Mouse (Mus musculus): Measurements from ENCODE around the gene Prrc2a. TPM values are rescaled to one million over a fixed set of nuclear protein-coding genes. Genes with fewer than 3 reads are reported as not detected.
"Not testable (repeated sequence)": the region's sequence is repeated elsewhere in the genome, so short reads cannot be mapped to it uniquely, and the experiment has no call there.

The Prrc2a gene
- polyA plus RNA-seq, 1 experiment from 2014 or later, result 163 TPM

DNA sequence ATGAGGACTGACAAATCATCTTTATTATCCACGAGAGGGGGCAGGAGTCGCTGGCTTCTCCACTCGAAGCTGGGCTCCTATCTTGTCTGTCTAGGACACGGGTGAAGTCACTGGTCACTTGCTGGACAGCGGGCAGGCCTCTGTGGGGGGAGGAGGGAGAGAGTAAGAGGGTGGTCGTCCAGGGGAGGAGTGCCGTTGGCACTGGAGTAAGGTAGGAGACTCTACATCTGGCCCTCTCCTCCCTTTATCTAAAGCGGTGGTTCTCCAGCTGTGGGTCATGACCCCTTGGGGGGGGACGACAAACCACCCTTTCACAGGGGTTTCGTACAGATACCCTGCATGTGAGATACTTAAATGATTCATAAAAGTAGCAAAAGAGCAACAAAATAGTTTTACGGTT lies 35.7 kb downstream of the Prrc2a start:
- 67% methylated on average over 11 of the region's 11 CpGs for WGBS (ENCODE audit: insufficient replicate concordance)
- Histone ChIP-seq H3K27me3 (ENCODE audit: control insufficient read depth, insufficient read depth, low read length) (no peaks in the 10 kb centered on the region), H3K9me3 (replicated peaks; ENCODE audit: control insufficient read depth, low read length) (no peaks in the 10 kb centered on the region), H3K4me2 (no peak overlapping the region), H3K36me3 (ENCODE audit: control insufficient read depth, insufficient read depth, low read length) (peaks cover 2% of the 10 kb centered on the region), H3K4me3 (ENCODE audit: low read depth, low read length) (no peak overlapping the region), H3K4me1 (ENCODE audit: control insufficient read depth, insufficient read depth, low read length) (peaks cover 17% of the 10 kb centered on the region), H3K27ac (ENCODE audit: low read depth, low read length) (no peak overlapping the region), H3K9ac (ENCODE audit: low read depth, low read length) (no peak overlapping the region)
- no peak for ATAC-seq (replicated peaks; ENCODE audit: insufficient number of reproducible peaks, low FRiP score, low TSS enrichment)

DNA sequence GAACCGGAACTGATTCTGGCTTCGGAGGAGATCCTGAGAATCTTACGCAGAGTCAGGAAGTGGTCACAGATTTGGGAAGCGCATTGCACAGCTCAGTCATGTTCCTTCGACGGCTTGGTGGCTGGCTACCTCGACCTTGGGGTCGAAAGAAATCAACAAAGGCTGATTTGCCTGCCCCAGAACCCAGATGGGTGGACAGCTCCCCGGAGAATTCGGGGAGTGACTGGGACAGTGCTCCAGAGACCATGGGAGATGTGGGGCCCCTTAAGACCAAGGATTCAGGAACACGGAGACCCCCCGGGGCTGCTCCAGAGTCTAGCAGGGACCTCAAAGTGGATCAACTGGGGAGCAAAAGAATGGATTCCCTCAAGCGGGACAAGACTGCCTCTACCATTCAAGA lies 37.7 kb downstream of the Prrc2a start:
- Histone ChIP-seq H3K4me3 (ENCODE audit: low read depth, low read length) (peak overlapping the region; percentile 69), H3K36me3 (ENCODE audit: control insufficient read depth, insufficient read depth, low read length) (peaks cover 2% of the 10 kb centered on the region), H3K4me1 (ENCODE audit: control insufficient read depth, insufficient read depth, low read length) (peaks cover 17% of the 10 kb centered on the region), H3K27me3 (ENCODE audit: control insufficient read depth, insufficient read depth, low read length) (no peaks in the 10 kb centered on the region), H3K9me3 (replicated peaks; ENCODE audit: control insufficient read depth, low read length) (no peaks in the 10 kb centered on the region), H3K9ac (ENCODE audit: low read depth, low read length) (peak overlapping the region; percentile 89), H3K4me2 (peak overlapping the region; percentile 91), H3K27ac (ENCODE audit: low read depth, low read length) (peak overlapping the region; percentile 80)
- 64% methylated on average over 13 of the region's 13 CpGs for WGBS (ENCODE audit: insufficient replicate concordance)
- no peak for ATAC-seq (replicated peaks; ENCODE audit: insufficient number of reproducible peaks, low FRiP score, low TSS enrichment)

DNA sequence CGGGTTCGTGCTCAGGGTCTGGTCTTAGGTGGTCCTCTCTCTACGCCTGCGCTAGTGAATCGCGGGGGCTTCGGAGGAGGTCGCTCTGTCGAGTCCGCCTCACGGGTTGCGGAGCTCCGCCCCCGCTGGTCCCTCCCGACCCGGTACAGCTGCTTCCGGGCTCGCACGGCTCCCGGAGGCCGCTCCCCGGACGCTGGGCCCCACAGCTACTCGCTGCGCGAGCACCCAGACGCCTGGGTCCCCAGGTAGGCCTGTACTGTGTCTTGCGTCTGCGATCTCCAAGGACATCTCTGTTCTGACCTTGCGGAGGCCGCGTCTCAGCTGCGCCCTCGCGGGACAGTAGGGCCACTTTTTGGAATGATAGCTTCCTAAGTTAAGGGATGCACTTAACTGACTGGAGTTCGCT lies 38.5 kb downstream of the Prrc2a start, which contains the start of gene D17H6S53E:
Gene D17H6S53E (plus strand): TSS at position 168 of the 406 bp plus-strand sequence.
- ATAC-seq (replicated peaks; ENCODE audit: insufficient number of reproducible peaks, low FRiP score, low TSS enrichment), result peak; percentile 59
- H3K9ac ChIP-seq (ENCODE audit: low read depth, low read length), result peak within 1 kb of the TSS; percentile 89
- peak within 1 kb of the TSS; percentile 69 for H3K4me3 ChIP-seq (ENCODE audit: low read depth, low read length)
- no peaks in the 10 kb centered on the region for H3K9me3 ChIP-seq (replicated peaks; ENCODE audit: control insufficient read depth, low read length)
- H3K36me3 ChIP-seq (ENCODE audit: control insufficient read depth, insufficient read depth, low read length), result peaks cover 2% of the 10 kb centered on the region
- H3K4me2 ChIP-seq, result peak within 1 kb of the TSS; percentile 91
- peak within 1 kb of the TSS; percentile 80 for H3K27ac ChIP-seq (ENCODE audit: low read depth, low read length)
- under 1% methylated on average over 36 of the region's 36 CpGs for WGBS (ENCODE audit: insufficient replicate concordance)
- H3K4me1 ChIP-seq (ENCODE audit: control insufficient read depth, insufficient read depth, low read length), result peaks cover 17% of the 10 kb centered on the region
- H3K27me3 ChIP-seq (ENCODE audit: control insufficient read depth, insufficient read depth, low read length), result no peaks in the 10 kb centered on the region

DNA sequence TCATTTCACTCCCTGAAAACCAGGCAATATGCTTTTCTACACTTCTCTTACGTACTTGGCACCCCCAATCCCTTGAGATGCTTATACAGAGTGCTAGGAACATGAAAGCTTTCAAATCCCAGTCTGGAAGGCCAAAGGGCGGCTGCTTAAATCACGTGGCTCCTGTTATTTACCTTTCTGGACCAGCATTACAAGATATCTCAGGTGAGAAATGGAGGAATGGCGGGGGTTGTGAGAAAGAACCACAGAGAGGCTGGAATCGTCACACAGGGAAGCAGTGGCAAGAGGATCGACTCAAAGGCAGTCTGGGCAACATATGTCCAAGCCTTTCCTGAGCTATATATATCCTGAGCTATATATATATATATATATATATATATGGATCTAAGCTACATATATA lies 39.1 kb downstream of the Prrc2a start:
- ATAC-seq (replicated peaks; ENCODE audit: insufficient number of reproducible peaks, low FRiP score, low TSS enrichment), result no peak
- H3K4me3 ChIP-seq (ENCODE audit: low read depth, low read length), result peak overlapping the region; percentile 69
- H3K36me3 ChIP-seq (ENCODE audit: control insufficient read depth, insufficient read depth, low read length), result peaks cover 2% of the 10 kb centered on the region
- H3K4me1 ChIP-seq (ENCODE audit: control insufficient read depth, insufficient read depth, low read length), result peaks cover 17% of the 10 kb centered on the region
- peak overlapping the region; percentile 89 for H3K9ac ChIP-seq (ENCODE audit: low read depth, low read length)
- H3K27ac ChIP-seq (ENCODE audit: low read depth, low read length), result no peak overlapping the region
- peak overlapping the region; percentile 91 for H3K4me2 ChIP-seq
- H3K27me3 ChIP-seq (ENCODE audit: control insufficient read depth, insufficient read depth, low read length), result no peaks in the 10 kb centered on the region
- no peaks in the 10 kb centered on the region for H3K9me3 ChIP-seq (replicated peaks; ENCODE audit: control insufficient read depth, low read length)
- 29% methylated on average over 6 of the region's 6 CpGs for whole genome bisulfite sequencing (ENCODE audit: insufficient replicate concordance)

DNA sequence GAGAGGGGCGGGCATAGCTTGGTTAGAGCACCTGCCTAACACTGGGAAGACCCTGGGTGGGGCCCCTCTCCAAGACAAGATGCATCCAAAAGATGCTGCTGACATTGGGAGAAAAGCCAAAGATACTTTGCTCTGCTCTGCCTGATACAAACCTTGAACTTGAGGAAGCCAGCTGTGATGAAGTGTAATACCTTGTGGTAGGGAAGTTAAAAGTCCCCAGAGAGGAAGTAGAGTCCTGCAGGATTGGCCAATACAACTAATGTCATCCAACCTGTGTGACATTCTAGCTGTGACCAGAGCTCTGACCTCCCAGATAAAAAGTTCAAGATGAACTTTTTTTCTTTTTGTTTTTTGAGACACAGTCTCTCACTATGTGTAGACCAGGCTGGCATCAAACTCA lies 39.6 kb downstream of the Prrc2a start:
- H3K4me3 ChIP-seq (ENCODE audit: low read depth, low read length), result no peak overlapping the region
- WGBS (ENCODE audit: insufficient replicate concordance), result 91% methylated on average over 1 of the region's 1 CpGs
- H3K9ac ChIP-seq (ENCODE audit: low read depth, low read length), result no peak overlapping the region
- H3K27me3 ChIP-seq (ENCODE audit: control insufficient read depth, insufficient read depth, low read length), result no peaks in the 10 kb centered on the region
- H3K36me3 ChIP-seq (ENCODE audit: control insufficient read depth, insufficient read depth, low read length), result peaks cover 2% of the 10 kb centered on the region
- H3K9me3 ChIP-seq (replicated peaks; ENCODE audit: control insufficient read depth, low read length), result no peaks in the 10 kb centered on the region
- H3K27ac ChIP-seq (ENCODE audit: low read depth, low read length), result no peak overlapping the region
- no peak for ATAC-seq (replicated peaks; ENCODE audit: insufficient number of reproducible peaks, low FRiP score, low TSS enrichment)
- H3K4me2 ChIP-seq, result peak overlapping the region; percentile 91
- H3K4me1 ChIP-seq (ENCODE audit: control insufficient read depth, insufficient read depth, low read length), result peaks cover 20% of the 10 kb centered on the region

DNA sequence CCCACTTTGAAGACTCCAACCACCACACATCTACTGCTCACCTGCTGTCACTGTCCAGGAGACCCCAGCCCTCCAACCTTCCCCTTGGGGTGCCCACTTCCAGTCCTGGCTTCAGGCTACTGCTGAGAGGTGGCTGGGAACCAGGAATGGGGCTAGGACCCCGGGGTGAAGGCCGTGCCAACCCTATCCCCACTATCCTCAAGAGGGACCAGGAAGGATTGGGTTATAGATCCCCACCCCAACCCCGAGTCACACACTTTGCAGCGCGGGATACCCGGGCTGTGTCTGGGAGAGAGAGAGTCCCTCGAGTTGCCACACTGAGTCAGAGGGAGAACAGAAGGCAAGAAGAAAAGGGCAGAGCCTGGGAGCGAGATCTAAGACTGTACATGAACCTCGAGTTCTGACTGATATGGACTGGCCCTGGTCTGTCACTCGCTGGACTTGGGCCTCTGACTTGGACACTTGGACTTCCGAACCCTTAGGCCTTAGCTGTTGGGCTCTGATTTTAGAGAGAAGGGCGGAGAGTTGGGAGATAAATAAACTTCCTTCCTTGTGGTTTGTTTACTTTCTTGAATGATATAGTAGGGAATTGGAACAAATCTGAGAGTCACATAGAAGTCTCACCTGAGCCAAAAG lies 40.3 kb downstream of the Prrc2a start:
- not testable (repeated sequence) for H3K9me3 ChIP-seq (replicated peaks; ENCODE audit: control insufficient read depth, low read length); H3K36me3 ChIP-seq (ENCODE audit: control insufficient read depth, insufficient read depth, low read length); H3K27me3 ChIP-seq (ENCODE audit: control insufficient read depth, insufficient read depth, low read length); H3K9ac ChIP-seq (ENCODE audit: low read depth, low read length); H3K4me2 ChIP-seq; ATAC-seq (replicated peaks; ENCODE audit: insufficient number of reproducible peaks, low FRiP score, low TSS enrichment); H3K4me3 ChIP-seq (ENCODE audit: low read depth, low read length); H3K27ac ChIP-seq (ENCODE audit: low read depth, low read length)
- peaks cover 23% of the 10 kb centered on the region for H3K4me1 ChIP-seq (ENCODE audit: control insufficient read depth, insufficient read depth, low read length)
- WGBS (ENCODE audit: insufficient replicate concordance), result 90% methylated on average over 12 of the region's 12 CpGs

DNA sequence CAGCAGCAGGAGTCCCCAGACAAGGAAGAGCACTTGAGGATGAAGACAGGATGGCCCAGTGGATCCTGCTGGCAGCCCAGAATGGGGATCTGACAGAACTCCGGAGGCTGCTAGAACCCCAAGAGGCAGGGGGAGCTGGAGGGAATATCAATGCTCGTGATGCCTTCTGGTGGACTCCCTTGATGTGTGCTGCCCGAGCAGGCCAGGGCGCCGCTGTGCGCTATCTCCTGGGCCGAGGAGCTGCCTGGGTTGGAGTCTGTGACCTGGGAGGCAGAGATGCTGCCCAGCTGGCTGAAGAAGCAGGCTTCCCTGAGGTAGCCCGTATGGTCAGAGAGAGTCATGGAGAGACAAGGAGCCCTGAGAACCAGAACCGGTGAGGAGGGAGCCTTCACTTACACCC lies 41.4 kb downstream of the Prrc2a start:
- H3K27ac ChIP-seq (ENCODE audit: low read depth, low read length); H3K9ac ChIP-seq (ENCODE audit: low read depth, low read length); ATAC-seq (replicated peaks; ENCODE audit: insufficient number of reproducible peaks, low FRiP score, low TSS enrichment); H3K27me3 ChIP-seq (ENCODE audit: control insufficient read depth, insufficient read depth, low read length); H3K9me3 ChIP-seq (replicated peaks; ENCODE audit: control insufficient read depth, low read length); H3K36me3 ChIP-seq (ENCODE audit: control insufficient read depth, insufficient read depth, low read length); H3K4me3 ChIP-seq (ENCODE audit: low read depth, low read length); H3K4me2 ChIP-seq: not testable (repeated sequence)
- WGBS (ENCODE audit: insufficient replicate concordance), result 84% methylated on average over 9 of the region's 9 CpGs
- H3K4me1 ChIP-seq (ENCODE audit: control insufficient read depth, insufficient read depth, low read length), result peaks cover 23% of the 10 kb centered on the region

DNA sequence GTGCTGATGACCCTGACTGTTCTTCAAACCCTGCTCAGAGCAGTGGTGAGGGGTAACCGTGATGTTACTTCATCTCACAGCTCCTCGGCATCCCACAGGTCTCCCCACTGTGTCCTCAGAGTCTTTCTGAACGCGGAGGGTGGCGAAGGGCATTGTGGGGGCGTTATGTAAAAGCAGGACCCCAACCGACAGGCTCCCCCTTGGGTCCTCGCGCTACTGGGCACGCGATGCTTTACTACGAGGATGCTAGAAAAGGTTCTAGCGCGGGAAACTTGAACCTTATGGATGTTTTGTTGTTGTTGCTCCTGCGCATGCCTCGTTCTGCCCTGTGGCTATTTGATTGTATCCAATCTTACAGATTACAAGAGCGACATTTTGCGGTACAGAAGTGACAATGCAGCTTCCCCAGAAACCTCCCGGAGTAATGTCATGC lies 42.8 kb downstream of the Prrc2a start, which contains the start of gene Csnk2b:
Gene Csnk2b (minus strand): TSS at position 183 of the 433 bp plus-strand sequence.
- under 1% methylated on average over 19 of the region's 19 CpGs for WGBS (ENCODE audit: insufficient replicate concordance)
- H3K27me3 ChIP-seq (ENCODE audit: control insufficient read depth, insufficient read depth, low read length), result no peaks in the 10 kb centered on the region
- peak within 1 kb of the TSS; percentile 91 for H3K4me3 ChIP-seq (ENCODE audit: low read depth, low read length)
- peak within 1 kb of the TSS; percentile 84 for H3K27ac ChIP-seq (ENCODE audit: low read depth, low read length)
- H3K36me3 ChIP-seq (ENCODE audit: control insufficient read depth, insufficient read depth, low read length), result peaks cover 13% of the 10 kb centered on the region
- no peaks in the 10 kb centered on the region for H3K9me3 ChIP-seq (replicated peaks; ENCODE audit: control insufficient read depth, low read length)
- H3K9ac ChIP-seq (ENCODE audit: low read depth, low read length), result peak within 1 kb of the TSS; percentile 89
- ATAC-seq (replicated peaks; ENCODE audit: insufficient number of reproducible peaks, low FRiP score, low TSS enrichment), result no peak
- peak within 1 kb of the TSS; percentile 98 for H3K4me2 ChIP-seq
- peaks cover 15% of the 10 kb centered on the region for H3K4me1 ChIP-seq (ENCODE audit: control insufficient read depth, insufficient read depth, low read length)
